Mouse (Mus musculus) right cerebral cortex, postnatal 25 days (tissue): ENCODE data around the gene Mup7.
"Not testable (repeated sequence)": the region's sequence is repeated elsewhere in the genome, so short reads cannot be mapped to it uniquely, and the experiment has no call there.

Experiments used
- DNase-seq: peaks from one replicate; pipeline ENCODE4 v3.0.0; 2022

The Mup7 gene

DNA sequence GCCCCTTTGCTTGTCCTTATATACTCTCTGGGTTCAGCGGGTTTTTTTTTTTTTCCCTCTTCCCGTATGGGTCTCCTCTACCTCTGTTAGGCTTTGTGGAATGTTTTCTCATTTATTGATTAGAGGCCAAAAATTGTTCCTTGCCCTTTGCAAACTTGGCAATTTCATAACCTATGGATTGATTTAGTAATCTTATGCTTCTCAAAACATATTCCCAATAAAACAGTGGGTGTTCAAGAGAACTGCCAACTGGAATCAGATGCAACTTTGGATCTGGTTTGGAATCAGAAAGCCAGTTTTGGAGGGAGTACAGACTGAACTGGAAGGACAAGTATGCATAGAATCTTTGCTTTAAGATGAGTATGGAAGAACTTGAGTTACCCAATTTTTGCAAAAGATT lies at the start of gene Mup7:
Gene Mup7 (minus strand): TSS at position 101 of the 400 bp plus-strand sequence.
- not testable (repeated sequence) for DNase-seq

DNA sequence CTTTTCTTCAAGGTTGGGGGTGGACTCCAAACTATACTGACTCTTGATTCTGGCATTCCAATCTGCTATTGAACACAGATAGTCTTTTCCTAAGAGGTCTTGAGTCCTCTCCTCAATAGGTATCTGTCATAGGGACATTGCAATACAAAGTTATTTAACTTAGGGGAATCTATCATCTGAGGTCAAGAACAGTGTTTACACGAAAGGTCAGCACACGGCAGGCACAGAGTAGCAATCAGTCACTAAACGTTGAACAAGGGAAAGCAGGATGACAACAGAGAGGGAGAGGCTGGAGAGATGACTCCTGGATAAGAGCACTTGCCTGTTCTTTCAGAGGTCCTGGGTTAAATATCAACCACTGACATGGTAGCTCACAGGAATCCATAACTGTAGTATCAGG lies 9.6 kb upstream of the Mup7 start:
- DNase-seq: not testable (repeated sequence)

DNA sequence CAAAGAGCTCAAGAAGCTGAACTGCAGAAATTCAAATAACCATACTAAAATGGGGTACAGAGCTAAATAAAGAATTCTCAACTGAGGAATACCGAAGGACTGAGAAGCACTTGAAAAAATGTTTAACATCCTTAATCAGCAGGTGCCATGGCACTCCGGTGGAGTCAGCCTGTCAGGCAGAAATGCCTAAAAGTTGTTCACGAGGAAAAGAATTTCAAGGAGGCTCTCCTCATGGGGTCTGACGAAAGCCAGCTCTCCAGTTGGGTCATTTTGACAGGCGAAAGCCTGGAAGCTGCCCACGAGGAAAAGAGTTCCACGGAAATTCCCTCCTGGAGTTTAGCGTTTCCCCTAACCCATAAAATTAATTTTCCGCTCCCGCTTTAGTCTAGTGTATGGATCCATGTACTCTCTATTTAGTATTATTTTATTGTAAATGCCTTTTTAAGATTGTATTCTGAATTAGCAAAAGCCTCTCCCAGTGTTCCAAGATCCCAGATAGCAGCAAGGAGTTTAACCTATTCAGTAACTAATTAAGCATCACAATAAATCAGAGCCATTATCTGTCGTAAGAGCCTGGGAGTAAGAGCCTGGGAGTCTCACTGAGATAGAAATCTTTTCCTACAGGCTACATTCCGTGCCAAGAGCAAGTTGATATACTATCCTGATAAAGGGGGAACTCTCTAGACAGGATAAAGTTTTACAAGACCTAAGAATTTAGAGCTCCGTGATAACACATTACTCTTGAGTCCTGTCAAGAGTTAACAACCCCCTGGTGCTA lies 40.8 kb downstream of the Mup7 start:
- not testable (repeated sequence) for DNase-seq

DNA sequence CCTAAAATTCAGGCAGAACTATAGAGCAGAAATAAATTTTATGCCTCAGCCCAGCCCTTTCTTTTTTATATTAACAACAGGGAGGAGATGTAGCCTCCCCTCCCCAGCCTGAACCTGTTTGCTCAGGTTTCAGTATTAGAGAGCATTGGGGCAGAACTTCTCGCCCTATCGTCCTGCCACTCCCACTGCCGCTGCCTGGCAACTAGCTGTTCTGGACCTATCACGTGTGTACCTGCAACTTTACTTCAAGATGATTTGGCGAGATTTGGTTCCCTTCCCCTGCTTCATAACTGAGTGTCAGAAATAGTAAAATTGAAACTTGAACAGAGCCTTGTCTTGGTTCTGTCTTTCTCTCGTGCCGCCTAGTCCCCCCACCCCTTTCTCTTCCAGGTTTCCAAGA lies 50.1 kb downstream of the Mup7 start:
- not testable (repeated sequence) for DNase-seq
